Mouse (Mus musculus): ENCODE measurements around the gene Olfr612.
"Not testable (repeated sequence)": the region's sequence is repeated elsewhere in the genome, so short reads cannot be mapped to it uniquely, and the experiment has no call there.

Olfr612 gene

GRCm38 (mm10) chr7:103542617-103543016 is at the start of gene Olfr612:
Gene Olfr612 (minus strand): TSS chr7:103542717.
- DNase-seq: not testable (repeated sequence)

- no peak for DNase-seq
These were observed 47.3 kb upstream of the Olfr612 start, which contains the start of gene Olfr618 for GRCm38 (mm10) chr7:103589803-103590202. Gene Olfr618 (plus strand): TSS chr7:103590103.

GRCm38 (mm10) chr7:103572761-103573160 is 30.2 kb upstream of the Olfr612 start, which contains the start of gene Olfr617:
Gene Olfr617 (plus strand): TSS chr7:103573061.
- DNase-seq: no peak

GRCm38 (mm10) chr7:103569043-103569442 is 26.5 kb upstream of the Olfr612 start, which contains the start of gene Olfr616:
Gene Olfr616 (minus strand): TSS chr7:103569143.
- no peak for DNase-seq

- no peak for DNase-seq
These were observed 13.3 kb upstream of the Olfr612 start, which contains the start of gene Olfr615 for GRCm38 (mm10) chr7:103555779-103556178. Gene Olfr615 (plus strand): TSS chr7:103556079.

GRCm38 (mm10) chr7:103547774-103548173 is 5.3 kb upstream of the Olfr612 start, which contains the start of gene Olfr613:
Gene Olfr613 (plus strand): TSS chr7:103548074.
- DNase-seq: no peak

- DNase-seq: not testable (repeated sequence)
These were observed 21.8 kb downstream of the Olfr612 start, which contains the start of gene Olfr611 for GRCm38 (mm10) chr7:103520746-103521145. Gene Olfr611 (minus strand): TSS chr7:103520846.

GRCm38 (mm10) chr7:103512022-103512421 is 30.5 kb downstream of the Olfr612 start, which contains the start of gene Olfr610:
Gene Olfr610 (minus strand): TSS chr7:103512122.
- DNase-seq: no peak

- DNase-seq: no peak
These were observed 44.6 kb downstream of the Olfr612 start, which contains the start of gene Olfr609 for GRCm38 (mm10) chr7:103497962-103498361. Gene Olfr609 (minus strand): TSS chr7:103498062.

All from cerebellum, adult 8-10 months (tissue).